Mouse (Mus musculus): ENCODE measurements at regions not wholly inside any gene's neighbourhood (a gene's known extent, or its start where the extent isn't known, plus 50 kb on each side); places are given as distances from the start of the nearest gene placed in this dataset.

GRCm38 (mm10) chr17:81180813-81181424, 116.0 kb upstream of the Thumpd2 start:
- no peak for DNase-seq (ENCODE audit: low spot score)

GRCm38 (mm10) chr17:81176306-81176705, 111.4 kb upstream of the Thumpd2 start:
- no peak for DNase-seq (ENCODE audit: low spot score)

GRCm38 (mm10) chr17:81175877-81176276, 111.0 kb upstream of the Thumpd2 start:
- no peak for DNase-seq (ENCODE audit: low spot score)

GRCm38 (mm10) chr17:81172943-81173342, 108.1 kb upstream of the Thumpd2 start:
- DNase-seq (ENCODE audit: low spot score): no peak

- DNase-seq (ENCODE audit: low spot score): no peak
Observed at GRCm38 (mm10) chr17:81169118-81169517, 104.2 kb upstream of the Thumpd2 start.

GRCm38 (mm10) chr17:81150730-81151129, 85.8 kb upstream of the Thumpd2 start:
- no peak for DNase-seq (ENCODE audit: low spot score)

GRCm38 (mm10) chr17:81134702-81135101, 69.8 kb upstream of the Thumpd2 start:
- DNase-seq (ENCODE audit: low spot score): peak; percentile 5

- DNase-seq (ENCODE audit: low spot score): peak; percentile 8
Observed at GRCm38 (mm10) chr17:81133227-81133626, 68.3 kb upstream of the Thumpd2 start.
